Mouse (Mus musculus) MEL (cell line): Measurements from ENCODE around the gene Itpripl2. TPM values are rescaled to one million over a fixed set of nuclear protein-coding genes. Genes with fewer than 3 reads are reported as not detected.

ENCODE experiments used
- DNase-seq: peaks from one replicate; pipeline ENCODE4 v3.0.0; 2011; ENCODE audit warnings: low read depth, low spot score
- H3K27ac ChIP-seq: 2 replicates; pipeline ENCODE4 v1.5.1; 2012; ENCODE audit warnings: low read depth, mild to moderate bottlenecking, control low read depth, low read length, moderate library complexity; ENCODE audit not compliant: control insufficient read depth
- H3K27me3 ChIP-seq, 2 experiments: fragments of 150-350 bp in 1 of 2; sonication (generic) in 1 of 2; 2 replicates each; pipeline ENCODE4 v1.6.1; 2012; ENCODE audit warnings: low read length in 2 of 2, mild to moderate bottlenecking in 2 of 2, improper control_type of control experiment in 1 of 2, moderate library complexity in 1 of 2; ENCODE audit not compliant: insufficient read depth in 2 of 2, control insufficient read depth in 1 of 2
- H3K36me3 ChIP-seq, 2 experiments: 2 replicates each; pipeline ENCODE4 v1.6.1; 2012 to 2014; ENCODE audit warnings: low read length in 2 of 2, improper control_type of control experiment in 1 of 2, inconsistent platforms in 1 of 2, mild to moderate bottlenecking in 1 of 2; ENCODE audit not compliant: insufficient read depth in 2 of 2, control insufficient read depth in 1 of 2
- H3K4me1 ChIP-seq, 2 experiments: fragments of 150-350 bp in 1 of 2; sonication (generic) in 1 of 2; 2 replicates each; pipeline ENCODE4 v1.6.1; 2012; ENCODE audit warnings: low read length in 2 of 2, improper control_type of control experiment in 1 of 2, mild to moderate bottlenecking in 1 of 2; ENCODE audit not compliant: insufficient read depth in 2 of 2, control insufficient read depth in 1 of 2
- H3K4me3 ChIP-seq, 2 experiments: fragments of 150-350 bp in 1 of 2; sonication (generic) in 1 of 2; 2 replicates each; pipeline ENCODE4 v1.5.1; 2012; ENCODE audit warnings: low read depth in 2 of 2, low read length in 2 of 2, mild to moderate bottlenecking in 2 of 2, moderate library complexity in 2 of 2, control low read depth in 1 of 2, improper control_type of control experiment in 1 of 2; ENCODE audit not compliant: control insufficient read depth in 1 of 2, insufficient read depth in 1 of 2
- H3K79me2 ChIP-seq: 2 replicates; pipeline ENCODE4 v1.6.1; 2012; ENCODE audit warnings: mild to moderate bottlenecking, low read length, moderate library complexity; ENCODE audit not compliant: control insufficient read depth, poor library complexity, insufficient read depth
- H3K9ac ChIP-seq: 2 replicates; pipeline ENCODE4 v1.6.1; 2012; ENCODE audit warnings: low read depth, mild to moderate bottlenecking, control low read depth, low read length, moderate library complexity; ENCODE audit not compliant: control insufficient read depth, poor library complexity, severe bottlenecking
- H3K9me3 ChIP-seq: fragments of 150-350 bp; sonication (generic); replicated peaks from 2 replicates; pipeline ENCODE4 v1.6.1; 2012; ENCODE audit warnings: mild to moderate bottlenecking, low read length, improper control_type of control experiment, moderate library complexity; ENCODE audit not compliant: insufficient read depth
- CHD1 ChIP-seq: IDR thresholded peaks from 2 replicates; pipeline ENCODE4 v1.6.1; 2012; ENCODE audit warnings: low read depth, mild to moderate bottlenecking, inconsistent platforms, low read length, improper control_type of control experiment
- E2F4 ChIP-seq: IDR thresholded peaks from 2 replicates; pipeline ENCODE4 v1.6.1; 2011; ENCODE audit warnings: low read depth, low read length, improper control_type of control experiment, borderline replicate concordance
- ELF1 ChIP-seq: IDR thresholded peaks from 2 replicates; pipeline ENCODE4 v1.6.1; 2014; ENCODE audit warnings: low read depth, mild to moderate bottlenecking, inconsistent platforms, low read length, improper control_type of control experiment, moderate library complexity
- GATA1 ChIP-seq: IDR thresholded peaks from 2 replicates; pipeline ENCODE4 v1.6.1; 2011; ENCODE audit warnings: low read depth, low read length, improper control_type of control experiment
- HCFC1 ChIP-seq: IDR thresholded peaks from 2 replicates; pipeline ENCODE4 v1.6.1; 2012; ENCODE audit warnings: low read depth, mild to moderate bottlenecking, inconsistent platforms, low read length, improper control_type of control experiment, moderate library complexity
- JUND ChIP-seq: IDR thresholded peaks from 2 replicates; pipeline ENCODE4 v1.6.1; 2011; ENCODE audit warnings: low read depth, mild to moderate bottlenecking, improper control_type of control experiment, low read length
- MAFK ChIP-seq: IDR thresholded peaks from 2 replicates; pipeline ENCODE4 v1.6.1; 2011; ENCODE audit warnings: low read depth, mild to moderate bottlenecking, low read length, improper control_type of control experiment, borderline replicate concordance
- MEF2A ChIP-seq: IDR thresholded peaks from 2 replicates; pipeline ENCODE4 v1.6.1; 2014; ENCODE audit warnings: low read depth, mild to moderate bottlenecking, inconsistent platforms, low read length, improper control_type of control experiment; ENCODE audit not compliant: poor library complexity, insufficient replicate concordance, severe bottlenecking; ENCODE audit errors: extremely low read depth
- NRF1 ChIP-seq: IDR thresholded peaks from 2 replicates; pipeline ENCODE4 v1.6.1; 2014; ENCODE audit warnings: low read depth, mild to moderate bottlenecking, inconsistent platforms, low read length, improper control_type of control experiment, moderate library complexity; ENCODE audit not compliant: poor library complexity, insufficient read depth, severe bottlenecking
- POLR2AphosphoS5 ChIP-seq: IDR thresholded peaks from 2 replicates; pipeline ENCODE4 v1.6.1; 2012; ENCODE audit warnings: low read depth, borderline replicate concordance, mild to moderate bottlenecking, inconsistent platforms, low read length, moderate library complexity, mixed read lengths
- RAD21 ChIP-seq: IDR thresholded peaks from 2 replicates; pipeline ENCODE4 v1.6.1; 2011; ENCODE audit warnings: mild to moderate bottlenecking, low read depth, low read length, improper control_type of control experiment
- SIN3A ChIP-seq: IDR thresholded peaks from 2 replicates; pipeline ENCODE4 v1.6.1; 2012; ENCODE audit warnings: low read length, improper control_type of control experiment, inconsistent platforms
- TAL1 ChIP-seq: IDR thresholded peaks from 2 replicates; pipeline ENCODE4 v1.6.1; 2012; ENCODE audit warnings: mild to moderate bottlenecking, inconsistent platforms, low read length, moderate library complexity, mixed read lengths
- TBP ChIP-seq: IDR thresholded peaks from 2 replicates; pipeline ENCODE4 v1.8.0; 2011; ENCODE audit warnings: low read depth, low read length, improper control_type of control experiment
- TCF12 ChIP-seq: IDR thresholded peaks from 2 replicates; pipeline ENCODE4 v1.6.1; 2014; ENCODE audit warnings: low read depth, mild to moderate bottlenecking, inconsistent platforms, low read length, improper control_type of control experiment, moderate library complexity
- USF2 ChIP-seq, 2 experiments: IDR thresholded peaks; 2 replicates each; pipeline ENCODE4 v1.6.1; 2011 to 2012; ENCODE audit warnings: improper control_type of control experiment in 2 of 2, low read length in 2 of 2, borderline replicate concordance in 1 of 2, inconsistent platforms in 1 of 2, low read depth in 1 of 2, mild to moderate bottlenecking in 1 of 2; ENCODE audit not compliant: insufficient read depth in 1 of 2
- ZKSCAN1 ChIP-seq: IDR thresholded peaks from 2 replicates; pipeline ENCODE4 v1.6.1; 2012; ENCODE audit warnings: low read depth, mild to moderate bottlenecking, inconsistent platforms, low read length, improper control_type of control experiment, moderate library complexity
- polyA plus RNA-seq, 2 experiments: library from polyadenylated mRNA; stranded (reverse) in 1 of 2; unstranded in 1 of 2; fragments of >175 nt in 1 of 2; fragments of >200 nt in 1 of 2; gene quantifications; 2 replicates each; pipeline versions ENCODE4 v1.2.1 to v1.2.4; 2012; ENCODE audit warnings: low replicate concordance in 2 of 2, low read depth in 1 of 2; ENCODE audit not compliant: insufficient read length in 2 of 2, insufficient read depth in 1 of 2, missing spikeins in 1 of 2
- total RNA-seq: library from RNA; depleted of rRNA; stranded (reverse); fragments of 300-350 nt; gene quantifications from 2 replicates; pipeline ENCODE4 v1.2.3, GENCODE M21; 2012

Gene Itpripl2
- total and polyA plus RNA-seq, 3 experiments = 4.3 to 4.8 TPM; not detected in 1

DNA sequence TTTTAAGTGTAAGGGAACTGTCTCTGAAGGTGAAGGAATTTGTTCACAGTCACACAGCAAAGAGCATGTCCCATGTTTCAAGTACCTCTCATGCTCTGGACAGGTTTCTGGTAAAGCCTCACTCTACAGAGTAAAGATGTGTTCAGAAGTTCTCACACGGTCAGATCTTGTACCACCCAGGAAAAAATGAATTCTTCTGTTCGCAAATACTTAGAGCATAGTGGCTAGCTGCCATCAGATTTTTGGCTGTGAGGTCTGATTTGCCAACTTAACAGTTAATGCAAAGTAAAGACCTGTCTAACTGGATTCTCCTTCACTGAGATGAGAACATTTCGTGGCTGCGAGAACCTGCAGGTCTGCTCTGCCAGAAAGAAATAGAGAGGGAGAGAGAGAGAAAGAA, 43.3 kb upstream of the Itpripl2 start:
- peaks cover 0 to 2% of the 10 kb centered on the region in 2 experiments; a peak in 1 of 4 replicates for H3K4me1 ChIP-seq

DNA sequence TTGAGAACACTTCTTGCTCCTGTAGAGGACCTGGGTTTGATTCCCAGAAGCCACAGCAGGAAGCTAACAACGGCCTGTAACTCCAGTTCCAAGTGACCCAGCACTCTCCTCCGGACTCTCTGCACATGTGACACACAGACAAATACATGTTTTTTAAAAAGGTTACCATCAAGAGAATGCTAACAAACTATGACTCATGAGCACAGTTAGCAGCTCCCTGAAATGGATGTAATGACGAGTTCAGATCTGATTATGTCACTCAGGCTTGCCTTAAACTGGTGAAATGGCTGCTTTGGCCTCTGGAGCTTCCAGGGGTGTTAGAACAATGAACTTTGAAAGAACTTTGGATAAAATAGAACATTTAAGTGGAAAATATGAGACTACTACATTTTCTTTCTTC, 42.6 kb upstream of the Itpripl2 start:
- H3K4me3 ChIP-seq = no peak overlapping the region
- no peaks in the 10 kb centered on the region; the same call in 1 of the 2 replicates for H3K79me2 ChIP-seq
- no peaks in the 10 kb centered on the region for H3K9me3 ChIP-seq
- no peak overlapping the region for H3K27ac ChIP-seq
- peak; percentile 16 for DNase-seq
- H3K36me3 ChIP-seq = peaks cover 0 to 6% of the 10 kb centered on the region in 2 experiments; a peak in 1 of 4 replicates
- TF ChIP-seq POLR2AphosphoS5 (no peak), ZKSCAN1 (no peak), CHD1 (no peak), ELF1 (no peak), TCF12 (no peak), USF2 (IDR thresholded peaks at IDR 0.05; ENCODE audit: borderline replicate concordance in 1 of 2, insufficient read depth in 1 of 2, low read depth in 1 of 2, low read length in 2 of 2) (no peak), MEF2A (no peak), RAD21 (no peak), NRF1 (no peak), E2F4 (no peak), MAFK (no peak), HCFC1 (no peak), TAL1 (no peak), SIN3A (no peak)
- H3K9ac ChIP-seq = no peak overlapping the region
- H3K4me1 ChIP-seq = peaks cover 0 to 2% of the 10 kb centered on the region in 2 experiments; a peak in 1 of 4 replicates
- peaks cover 1 to 2% of the 10 kb centered on the region in 2 experiments; a peak in 2 of 4 replicates for H3K27me3 ChIP-seq

More for the DNA sequence above, 43.3 kb upstream of the Itpripl2 start:
- Histone ChIP-seq H3K4me3 (no peak overlapping the region), H3K27ac (no peak overlapping the region), H3K9ac (no peak overlapping the region), H3K36me3 (peaks cover 0 to 6% of the 10 kb centered on the region in 2 experiments; a peak in 1 of 4 replicates), H3K27me3 (peaks cover 1 to 2% of the 10 kb centered on the region in 2 experiments; a peak in 2 of 4 replicates), H3K9me3 (no peaks in the 10 kb centered on the region), H3K79me2 (no peaks in the 10 kb centered on the region; the same call in 1 of the 2 replicates)
- TF ChIP-seq JUND (no peak), TBP (no peak), GATA1 (no peak)
- DNase-seq = no peak
